ENCODE assay signal across 15 mouse cellular contexts in the genomic region with DNA sequence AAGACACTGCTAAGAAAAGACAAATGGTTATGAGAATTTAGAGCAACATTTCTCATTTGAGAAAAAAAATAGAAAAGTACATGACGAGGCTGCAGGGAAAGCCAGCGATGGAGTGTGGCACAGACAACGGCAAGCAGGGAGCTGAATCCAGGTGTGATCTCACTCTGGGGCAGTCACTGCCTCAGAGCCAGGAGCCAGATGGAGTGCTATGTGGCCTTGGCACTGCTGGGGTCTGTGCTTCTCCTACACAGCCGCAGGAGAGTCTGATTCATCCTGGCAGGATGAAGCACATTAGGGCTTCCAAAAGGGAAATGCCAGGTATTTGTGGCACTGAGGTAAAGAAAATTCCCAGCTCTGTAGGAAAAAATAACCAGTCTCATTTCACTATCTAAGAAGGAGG. TPM values are rescaled to one million over a fixed set of nuclear protein-coding genes. Genes with fewer than 3 reads are reported as not detected.
A peak's percentile ranks its signal among the peaks of the same experiment; 100 is the strongest.
DNase-seq lines count a peak whose midpoint lies in the region; ATAC-seq and TF ChIP-seq lines count a peak whose summit lies in the region.
"Had no signal": no experiment of that assay in that cellular context is flagged by ENCODE, and none has a peak within 500 bp of the region (broad histone marks: within the 10 kb centered on the region; RNA-seq: fewer than 3 reads in every experiment).

No protein-coding gene starts in this region.

- H3K27me3 ChIP-seq in forebrain, embryonic 14.5 days (replicated peaks; ENCODE audit: control insufficient read depth, insufficient read depth, low read length): no peaks in the 10 kb centered on the region
- H3K27me3 ChIP-seq in forebrain, embryonic 15.5 days: no peaks in the 10 kb centered on the region
- H3K27me3 ChIP-seq: liver, embryonic 13.5 days had no signal

- H3K9ac ChIP-seq in forebrain, embryonic 14.5 days (ENCODE audit: low read length): no peak overlapping the region
- no peak overlapping the region for H3K9ac ChIP-seq in forebrain, embryonic 15.5 days (replicated peaks)
- H3K9ac ChIP-seq: liver, embryonic 13.5 days had no signal

- no peak overlapping the region for H3K27ac ChIP-seq in forebrain, embryonic 14.5 days (ENCODE audit: low read depth, low read length)
- H3K27ac ChIP-seq in forebrain, embryonic 15.5 days (replicated peaks): no peak overlapping the region
- H3K27ac ChIP-seq in cortical plate, adult 2 months (ENCODE audit: insufficient read depth, low read length): peak overlapping the region; percentile 88; the same call in 1 of the 2 replicates
- H3K27ac ChIP-seq: liver, embryonic 13.5 days had no signal

- peaks cover 20% of the 10 kb centered on the region for H3K36me3 ChIP-seq in forebrain, embryonic 14.5 days (ENCODE audit: control insufficient read depth, insufficient read depth, low read length)
- H3K36me3 ChIP-seq in forebrain, embryonic 15.5 days: peaks cover 19% of the 10 kb centered on the region
- H3K36me3 ChIP-seq: liver, embryonic 13.5 days had no signal

- H3K9me3 ChIP-seq in forebrain, embryonic 14.5 days (replicated peaks; ENCODE audit: control insufficient read depth, low read length): no peaks in the 10 kb centered on the region
- no peaks in the 10 kb centered on the region for H3K9me3 ChIP-seq in forebrain, embryonic 15.5 days
- H3K9me3 ChIP-seq: liver, embryonic 13.5 days had no signal

- no peak for TF ChIP-seq POLR2A in cortical plate, adult 2 months (IDR thresholded peaks at IDR 0.05; ENCODE audit: extremely low read depth, insufficient read depth, low read length)

- whole genome bisulfite sequencing in forebrain, embryonic 14.5 days: 70% methylated on average over 4 of the region's 4 CpGs
- 77% methylated on average over 4 of the region's 4 CpGs for WGBS in forebrain, embryonic 15.5 days

- peak; percentile 12 for DNase-seq in forebrain, embryonic 14.5 days (ENCODE audit: low spot score)
- peak; percentile 69 for DNase-seq in layer of hippocampus, adult 9-11 months
- no peak for DNase-seq in layer of hippocampus, postnatal 36 days
- DNase-seq in right cerebral cortex, postnatal 25 days: peak; percentile 80
- no peak for DNase-seq in urinary bladder, adult 2 months (ENCODE audit: low spot score)
- DNase-seq in ovary, postnatal 14 days (ENCODE audit: low spot score): no peak
- DNase-seq: adrenal gland, postnatal 25 days; heart, adult 18-20 months; heart, postnatal 14 days; kidney, adult 11 months; liver, embryonic 13.5 days; lung, postnatal 14 days had no signal

- H3K4me1 ChIP-seq in forebrain, embryonic 14.5 days (ENCODE audit: control insufficient read depth, insufficient read depth, low read length): no peaks in the 10 kb centered on the region
- peaks cover 3% of the 10 kb centered on the region; the same call in 1 of the 2 replicates for H3K4me1 ChIP-seq in forebrain, embryonic 15.5 days
- peaks cover 7% of the 10 kb centered on the region for H3K4me1 ChIP-seq in cortical plate, adult 2 months (ENCODE audit: control insufficient read depth, insufficient read depth, low read length)
- H3K4me1 ChIP-seq: liver, embryonic 13.5 days had no signal

- no peak for ATAC-seq in forebrain, embryonic 14.5 days
- no peak for ATAC-seq in forebrain, embryonic 15.5 days (replicated peaks)
- ATAC-seq: midbrain, embryonic 16.5 days had no signal

- TF ChIP-seq CTCF in cortical plate, adult 2 months (IDR thresholded peaks at IDR 0.05; ENCODE audit: extremely low read depth, insufficient read depth, low read length): no peak

- H3K4me2 ChIP-seq in forebrain, embryonic 14.5 days (ENCODE audit: low read length): no peak overlapping the region
- H3K4me2 ChIP-seq in forebrain, embryonic 15.5 days (replicated peaks): no peak overlapping the region
- H3K4me2 ChIP-seq: liver, embryonic 13.5 days had no signal

- H3K4me3 ChIP-seq in forebrain, embryonic 14.5 days (ENCODE audit: low read depth, low read length): no peak overlapping the region
- H3K4me3 ChIP-seq in forebrain, embryonic 15.5 days: no peak overlapping the region
- H3K4me3 ChIP-seq in cortical plate, adult 2 months (ENCODE audit: insufficient read depth, low read length): no peak overlapping the region
- H3K4me3 ChIP-seq: liver, embryonic 13.5 days had no signal

RNA-seq across cellular contexts. Expression of gene Cacna1b, which starts 45.5 kb away (rescaled TPM):
- 3.6 and 5.5 TPM in 2 replicates for polyA plus RNA-seq in forebrain, embryonic 14.5 days (2014; fragmentation: Nextera tagmentation; extraction: Ambion mirVana)
- 8.4 and 10.6 TPM in 2 replicates for polyA plus RNA-seq in forebrain, embryonic 15.5 days (2015; fragmentation: Nextera tagmentation; extraction: Ambion mirVana)
- 10 to 100 TPM; 71.3 to 77.8 TPM for total RNA-seq in layer of hippocampus, postnatal 36 days (2021)
- 60.0 and 66.4 TPM in 2 replicates for polyA plus RNA-seq in cortical plate, adult 2 months (2012; rRNA removed)
- polyA plus RNA-seq in urinary bladder, adult 2 months (2012; rRNA removed): 1.4 and 1.6 TPM in 2 replicates

Comparison
In these comparisons a context has a peak if more than half of its experiments do, and no peak if none do; other contexts are left out.
1. DNase-seq: peak in forebrain, embryonic 14.5 days (single experiment), layer of hippocampus, adult 9-11 months (single experiment) and right cerebral cortex, postnatal 25 days (single experiment); none in layer of hippocampus, postnatal 36 days (0 of 2), urinary bladder, adult 2 months (single experiment) and ovary, postnatal 14 days (single experiment).